Mouse (Mus musculus) CH12.LX (cell line): Measurements from ENCODE around the gene Bpnt1. TPM values are rescaled to one million over a fixed set of nuclear protein-coding genes. Genes with fewer than 3 reads are reported as not detected.

Experiments used
- DNase-seq: peaks from one replicate; pipeline ENCODE4 v3.0.0-alpha.2; 2013; ENCODE audit errors: extremely low read depth
- H3K27ac ChIP-seq: 2 replicates; pipeline ENCODE4 v1.5.1; 2012; ENCODE audit warnings: low read depth, mild to moderate bottlenecking, control low read depth, moderate library complexity; ENCODE audit not compliant: insufficient read depth
- H3K27me3 ChIP-seq: replicated peaks from 2 replicates; pipeline ENCODE3; 2012; ENCODE audit warnings: inconsistent platforms
- H3K36me3 ChIP-seq, 2 experiments: replicated peaks in 1 of 2; 2 replicates each; pipeline versions ENCODE3 to v1.6.1; 2012; ENCODE audit warnings: inconsistent platforms in 1 of 2, low read length in 1 of 2, mild to moderate bottlenecking in 1 of 2, mixed read lengths in 1 of 2, moderate library complexity in 1 of 2; ENCODE audit not compliant: control insufficient read depth in 1 of 2, insufficient read depth in 1 of 2
- H3K4me1 ChIP-seq, 2 experiments: 2 replicates each; pipeline ENCODE4 v1.6.1; 2012; ENCODE audit warnings: inconsistent platforms in 1 of 2, moderate library complexity in 1 of 2; ENCODE audit not compliant: insufficient read depth in 2 of 2, control insufficient read depth in 1 of 2
- H3K4me2 ChIP-seq: 2 replicates; pipeline ENCODE4 v1.6.1; 2012; ENCODE audit warnings: low read depth, mild to moderate bottlenecking, control low read depth; ENCODE audit not compliant: poor library complexity, insufficient read depth, severe bottlenecking
- H3K4me3 ChIP-seq, 3 experiments: fragments of 150-350 bp in 1 of 3; sonication (generic) in 1 of 3; replicated peaks in 1 of 3; 2 replicates each; pipeline versions ENCODE3 to v1.5.1; 2011 to 2012; ENCODE audit warnings: low read depth in 2 of 3, low read length in 2 of 3, mild to moderate bottlenecking in 2 of 3, moderate library complexity in 2 of 3, control low read depth in 1 of 3, improper control_type of control experiment in 1 of 3, inconsistent platforms in 1 of 3, mixed read lengths in 1 of 3; ENCODE audit not compliant: poor library complexity in 1 of 3
- H3K79me2 ChIP-seq: replicated peaks from 2 replicates; pipeline ENCODE4 v1.6.1; 2012; ENCODE audit warnings: mild to moderate bottlenecking, moderate library complexity; ENCODE audit not compliant: control insufficient read depth, poor library complexity, insufficient read depth, severe bottlenecking; ENCODE audit errors: extremely low read depth
- H3K9ac ChIP-seq: 2 replicates; pipeline ENCODE4 v1.6.1; 2012; ENCODE audit warnings: low read depth, mild to moderate bottlenecking, control low read depth, moderate library complexity; ENCODE audit not compliant: insufficient read depth
- H3K9me3 ChIP-seq: replicated peaks from 2 replicates; pipeline ENCODE3; 2012; ENCODE audit warnings: low read length, inconsistent platforms, mixed read lengths
- CHD1 ChIP-seq: IDR thresholded peaks from 2 replicates; pipeline ENCODE4 v1.6.1; 2012; ENCODE audit warnings: low read depth, low read length, improper control_type of control experiment, inconsistent platforms
- CHD2 ChIP-seq: IDR thresholded peaks from 2 replicates; pipeline ENCODE4 v1.6.1; 2011; ENCODE audit warnings: low read length, improper control_type of control experiment
- CTCF ChIP-seq, 2 experiments: IDR thresholded peaks in 1 of 2; conservative IDR thresholded peaks in 1 of 2; 2 replicates each; pipeline ENCODE4 v1.5.1; 2011 to 2012; ENCODE audit warnings: low read depth in 2 of 2, low read length in 2 of 2, improper control_type of control experiment in 1 of 2, inconsistent platforms in 1 of 2, mild to moderate bottlenecking in 1 of 2, moderate library complexity in 1 of 2
- E2F4 ChIP-seq: IDR thresholded peaks from 2 replicates; pipeline ENCODE4 v1.6.1; 2011; ENCODE audit warnings: low read depth, low read length, improper control_type of control experiment; ENCODE audit not compliant: insufficient replicate concordance
- ELF1 ChIP-seq: IDR thresholded peaks from 2 replicates; pipeline ENCODE4 v1.6.1; 2014; ENCODE audit warnings: low read depth, mild to moderate bottlenecking, inconsistent platforms, low read length, improper control_type of control experiment
- EP300 ChIP-seq: IDR thresholded peaks from 2 replicates; pipeline ENCODE4 v1.6.1; 2011; ENCODE audit warnings: low read length, improper control_type of control experiment
- HCFC1 ChIP-seq: IDR thresholded peaks from 2 replicates; pipeline ENCODE4 v1.6.1; 2012; ENCODE audit warnings: low read depth, mild to moderate bottlenecking, inconsistent platforms, low read length, improper control_type of control experiment
- IRF4 ChIP-seq: IDR thresholded peaks from 2 replicates; pipeline ENCODE4 v1.6.1; 2014; ENCODE audit warnings: low read depth, mild to moderate bottlenecking, inconsistent platforms, low read length, improper control_type of control experiment
- JUN ChIP-seq: IDR thresholded peaks from 2 replicates; pipeline ENCODE4 v1.6.1; 2011; ENCODE audit warnings: low read depth, mild to moderate bottlenecking, low read length, improper control_type of control experiment, moderate library complexity; ENCODE audit not compliant: insufficient read depth
- JUND ChIP-seq: conservative IDR thresholded peaks from 2 replicates; pipeline ENCODE4 v1.6.1; 2011; ENCODE audit warnings: low read depth, low read length, improper control_type of control experiment
- MAFK ChIP-seq: IDR thresholded peaks from 2 replicates; pipeline ENCODE4 v1.6.1; 2011; ENCODE audit warnings: low read length, improper control_type of control experiment; ENCODE audit not compliant: insufficient replicate concordance
- MAX ChIP-seq: IDR thresholded peaks from 2 replicates; pipeline ENCODE4 v1.6.1; 2011; ENCODE audit warnings: low read length, improper control_type of control experiment
- MAZ ChIP-seq: IDR thresholded peaks from 2 replicates; pipeline ENCODE4 v1.6.1; 2012; ENCODE audit warnings: low read depth, mild to moderate bottlenecking, inconsistent platforms, low read length, improper control_type of control experiment, moderate library complexity
- MXI1 ChIP-seq: IDR thresholded peaks from 2 replicates; pipeline ENCODE4 v1.6.1; 2011; ENCODE audit warnings: mild to moderate bottlenecking, low read depth, low read length, improper control_type of control experiment
- MYC ChIP-seq: IDR thresholded peaks from 2 replicates; pipeline ENCODE4 v1.6.1; 2011; ENCODE audit warnings: low read depth, mild to moderate bottlenecking, improper control_type of control experiment, low read length
- POLR2A ChIP-seq: IDR thresholded peaks from 2 replicates; pipeline ENCODE4 v1.6.1; 2011; ENCODE audit warnings: low read depth, mild to moderate bottlenecking, improper control_type of control experiment, low read length
- POLR2AphosphoS2 ChIP-seq: IDR thresholded peaks from 2 replicates; pipeline ENCODE4 v1.6.1; 2011; ENCODE audit warnings: low read depth, low read length, improper control_type of control experiment
- RAD21 ChIP-seq: IDR thresholded peaks from 2 replicates; pipeline ENCODE4 v1.6.1; 2011; ENCODE audit warnings: low read depth, mild to moderate bottlenecking, low read length, improper control_type of control experiment, moderate library complexity
- SIN3A ChIP-seq: IDR thresholded peaks from 2 replicates; pipeline ENCODE4 v1.6.1; 2012; ENCODE audit warnings: low read length, improper control_type of control experiment, inconsistent platforms
- SMC3 ChIP-seq: IDR thresholded peaks from 2 replicates; pipeline ENCODE4 v1.6.1; 2011; ENCODE audit warnings: low read depth, low read length, improper control_type of control experiment
- TCF12 ChIP-seq: IDR thresholded peaks from 2 replicates; pipeline ENCODE4 v1.6.1; 2014; ENCODE audit warnings: low read depth, mild to moderate bottlenecking, inconsistent platforms, low read length, improper control_type of control experiment
- UBTF ChIP-seq: IDR thresholded peaks from 2 replicates; pipeline ENCODE4 v1.6.1; 2012; ENCODE audit warnings: low read depth, mild to moderate bottlenecking, inconsistent platforms, low read length, improper control_type of control experiment, moderate library complexity
- ZKSCAN1 ChIP-seq: IDR thresholded peaks from 2 replicates; pipeline ENCODE4 v1.6.1; 2012; ENCODE audit warnings: low read depth, inconsistent platforms, low read length, improper control_type of control experiment, borderline replicate concordance
- ZMIZ1 ChIP-seq: IDR thresholded peaks from 2 replicates; pipeline ENCODE4 v1.6.1; 2012; ENCODE audit warnings: low read depth, mild to moderate bottlenecking, inconsistent platforms, low read length, improper control_type of control experiment
- dilution Hi-C: fragments of 300-500 bp; cut with MboI; formaldehyde crosslinking; loops from 2 replicates; pipeline ENCODE4 v1.14.3; 2020; ENCODE audit warnings: low sequenced_read_pairs; ENCODE audit not compliant: extremely low pct_unique_long_range_greater_than_20kb, extremely low pct_ligation_motif_present
- in situ Hi-C: fragments of 300-500 bp; cut with MboI; formaldehyde crosslinking; loops from 3 replicates; pipeline ENCODE4 v1.14.3; 2019; ENCODE audit warnings: low sequenced_read_pairs, low pct_ligation_motif_present, low pct_unique_long_range_greater_than_20kb, mixed read lengths
- polyA plus RNA-seq: library from polyadenylated mRNA; unstranded; fragments of >175 nt; gene quantifications from 2 replicates; pipeline ENCODE4 v1.2.1, GENCODE M21; 2012; ENCODE audit warnings: low read depth; ENCODE audit not compliant: insufficient read length
- total RNA-seq, 2 experiments: library from RNA; depleted of rRNA; stranded (reverse); fragments of 300-350 nt in 1 of 2; fragments of >200 nt in 1 of 2; gene quantifications; 2 replicates each; pipeline ENCODE4 v1.2.3; 2012 to 2014

Bpnt1 gene
- total and polyA plus RNA-seq, 3 experiments: 38.4 to 71.9 (median 59.4) TPM

DNA sequence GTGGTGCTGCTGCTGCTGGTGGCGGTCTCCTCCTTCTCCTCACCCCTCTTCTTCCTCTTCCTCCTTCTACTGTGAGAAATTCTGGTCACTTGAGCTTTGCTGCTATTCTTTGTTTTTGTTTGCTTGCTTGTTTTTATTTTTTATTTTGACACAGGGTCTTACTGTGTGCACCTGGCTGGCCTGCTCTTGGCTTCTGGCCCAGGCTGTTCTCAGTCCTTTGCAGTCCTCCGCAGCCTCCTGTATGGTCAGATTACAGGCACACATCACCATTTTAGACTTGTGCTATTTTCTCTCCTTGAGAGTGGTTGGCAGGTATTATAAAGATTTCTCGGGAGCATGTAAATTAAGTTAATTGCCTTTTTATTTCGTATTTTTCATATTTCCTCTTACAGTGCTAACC, 2.2 kb downstream of the Bpnt1 start:
- H3K27ac ChIP-seq: no peak overlapping the region
- DNase-seq: no peak
- H3K36me3 ChIP-seq: peaks cover 5 to 27% of the 10 kb centered on the region in 2 experiments
- no peaks in the 10 kb centered on the region for H3K27me3 ChIP-seq
- TF ChIP-seq CTCF (conservative IDR thresholded peaks at IDR 0.05 in 1 of 2, IDR thresholded peaks at IDR 0.05 in 1 of 2; ENCODE audit: low read depth in 2 of 2, low read length in 2 of 2): no peak
- no peak for TF ChIP-seq ELF1
- no peak for TF ChIP-seq MAX
- no peak for TF ChIP-seq JUND
- no peak for TF ChIP-seq RAD21
- no peak for TF ChIP-seq MYC
- TF ChIP-seq IRF4: no peak
- TF ChIP-seq HCFC1: no peak
- no peak for TF ChIP-seq MAZ
- no peak for TF ChIP-seq ZMIZ1
- no peak for TF ChIP-seq TCF12
- no peak for TF ChIP-seq ZKSCAN1
- TF ChIP-seq UBTF: no peak
- no peak for TF ChIP-seq SMC3
- TF ChIP-seq CHD2: no peak
- TF ChIP-seq E2F4: no peak
- TF ChIP-seq SIN3A: no peak
- TF ChIP-seq EP300: no peak
- TF ChIP-seq POLR2AphosphoS2: no peak
- no peak overlapping the region for H3K4me3 ChIP-seq
- H3K9me3 ChIP-seq: no peaks in the 10 kb centered on the region
- H3K79me2 ChIP-seq: peaks cover 31% of the 10 kb centered on the region
- H3K9ac ChIP-seq: no peak overlapping the region
- H3K4me1 ChIP-seq: peaks cover 0 to 53% of the 10 kb centered on the region in 2 experiments; a peak in 2 of 4 replicates
- dilution Hi-C loops: no loop called here
- no peak overlapping the region; the same call in 1 of the 2 replicates for H3K4me2 ChIP-seq
- in situ Hi-C loops: no loop called here

DNA sequence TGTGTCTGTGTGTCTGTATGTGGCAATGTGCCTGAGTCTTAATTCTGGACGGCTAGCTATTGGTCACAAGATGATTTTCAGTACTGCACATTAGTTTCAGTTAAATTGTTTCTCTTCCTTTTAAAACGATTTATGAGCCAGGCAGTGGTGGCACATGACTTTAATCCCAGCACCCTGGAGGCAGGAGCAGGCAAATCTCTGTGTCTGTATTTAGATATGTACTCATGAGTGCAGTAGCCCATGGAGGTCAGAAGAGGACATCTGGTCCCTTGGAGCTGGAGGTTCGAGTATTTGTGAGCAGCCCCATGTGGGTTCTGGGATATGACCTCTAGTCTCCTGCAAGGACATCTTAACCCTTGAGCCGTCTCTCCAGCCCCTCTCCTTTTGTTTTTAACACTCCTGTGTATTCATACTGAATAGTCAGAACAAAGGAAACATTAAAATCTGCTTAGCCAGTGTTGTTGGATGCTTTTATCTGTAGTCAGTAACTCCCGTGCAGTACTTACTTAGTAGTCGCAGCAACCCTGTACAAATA, 3.3 kb downstream of the Bpnt1 start:
- Histone ChIP-seq H3K27me3 (no peaks in the 10 kb centered on the region), H3K4me2 (no peak overlapping the region; the same call in 1 of the 2 replicates), H3K4me3 (no peak overlapping the region), H3K4me1 (peaks cover 0 to 45% of the 10 kb centered on the region in 2 experiments; a peak in 2 of 4 replicates), H3K9ac (no peak overlapping the region), H3K9me3 (no peaks in the 10 kb centered on the region), H3K27ac (no peak overlapping the region), H3K36me3 (peaks cover 5 to 36% of the 10 kb centered on the region in 2 experiments), H3K79me2 (peaks cover 31% of the 10 kb centered on the region)
- dilution Hi-C loops: no loop called here
- in situ Hi-C loops: no loop called here
- no peak for DNase-seq
- TF ChIP-seq POLR2A: no peak
- no peak for TF ChIP-seq MAFK
- TF ChIP-seq ZMIZ1: no peak
- no peak for TF ChIP-seq MAZ
- no peak for TF ChIP-seq ZKSCAN1
- no peak for TF ChIP-seq JUN
- TF ChIP-seq JUND: no peak
- TF ChIP-seq CTCF (conservative IDR thresholded peaks at IDR 0.05 in 1 of 2, IDR thresholded peaks at IDR 0.05 in 1 of 2; ENCODE audit: low read depth in 2 of 2, low read length in 2 of 2): no peak
- no peak for TF ChIP-seq MXI1
- no peak for TF ChIP-seq CHD1
